Mouse (Mus musculus) heart, postnatal 36 days (tissue): ENCODE data around the gene Cln6. TPM values are rescaled to one million over a fixed set of nuclear protein-coding genes. Genes with fewer than 3 reads are reported as not detected.
"Not testable (repeated sequence)": the region's sequence is repeated elsewhere in the genome, so short reads cannot be mapped to it uniquely, and the experiment has no call there.

Source experiments
- DNase-seq, 2 experiments: peaks; one replicate each; pipeline ENCODE4 v3.0.0; 2021 to 2022
- intact Hi-C: fragments of 180-260 bp; cut with DNase I; formaldehyde crosslinking; loops from one replicate; pipeline ENCODE4 v1.15.1; 2025
- total RNA-seq, 2 experiments: library from RNA; stranded (reverse); gene quantifications; 2 replicates each; pipeline ENCODE4 v1.2.3; 2021

The Cln6 gene
- total RNA-seq, result 10 to 100 TPM; 23.8 to 26.6 TPM

DNA sequence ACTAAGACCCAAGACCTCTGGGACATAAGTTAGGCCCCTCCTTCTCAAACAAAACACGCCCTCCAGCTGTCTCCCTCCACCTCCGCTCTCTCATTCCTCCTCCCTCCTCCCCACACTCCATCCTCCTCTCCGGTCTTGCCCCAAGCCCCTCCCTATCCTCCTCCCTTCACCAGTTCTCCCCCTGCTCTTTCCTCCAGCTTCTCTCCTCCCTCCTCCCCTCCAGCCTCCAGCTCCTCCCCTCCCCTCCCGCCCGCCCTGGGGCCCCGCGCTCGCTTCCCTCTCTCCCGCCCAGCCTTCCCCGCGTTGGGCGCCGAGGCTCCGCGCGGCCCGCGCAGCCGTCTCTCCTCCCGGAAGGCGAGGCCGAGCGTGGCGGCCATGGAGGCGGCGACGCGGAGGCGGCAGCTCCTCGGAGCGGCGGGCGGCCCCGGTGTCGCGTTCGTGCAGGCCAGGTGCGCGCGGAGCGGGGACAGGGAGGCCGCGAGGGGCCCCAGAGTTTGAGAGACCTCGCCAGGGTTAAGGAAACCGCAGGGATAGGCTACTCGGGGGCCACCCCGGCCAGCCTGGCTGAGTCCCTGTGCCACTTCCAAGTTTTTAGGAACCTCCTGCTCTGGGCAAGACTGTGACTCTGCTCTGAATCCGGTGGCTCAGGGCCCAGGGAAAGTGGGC is at the start of gene Cln6:
Cln6 (plus strand) TSS at position 280 of the 666 bp plus-strand sequence.
- intact Hi-C loops, result no loop called here
- peak; percentile 70 to 79 for DNase-seq

DNA sequence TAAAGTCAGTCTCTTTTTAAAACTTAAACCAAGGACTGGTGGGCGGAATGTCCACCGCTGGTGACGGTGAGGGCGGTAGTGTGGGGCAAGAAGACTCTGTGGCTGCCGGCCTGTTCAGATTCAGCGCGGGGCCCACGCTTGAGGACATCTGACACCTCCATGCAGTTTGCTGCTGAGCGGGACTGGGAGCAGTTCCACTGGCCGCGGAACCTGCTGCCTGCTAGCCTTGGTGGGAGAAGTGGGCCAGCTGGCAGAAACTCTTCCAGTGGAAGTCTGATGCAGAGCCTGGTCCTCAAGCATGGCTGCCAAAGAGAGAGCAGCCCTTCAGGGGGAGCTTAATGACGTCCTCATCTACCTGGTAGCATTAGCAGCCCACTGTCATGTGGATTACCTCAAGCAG is 48.7 kb upstream of the Cln6 start:
- intact Hi-C loops, result no loop called here

DNA sequence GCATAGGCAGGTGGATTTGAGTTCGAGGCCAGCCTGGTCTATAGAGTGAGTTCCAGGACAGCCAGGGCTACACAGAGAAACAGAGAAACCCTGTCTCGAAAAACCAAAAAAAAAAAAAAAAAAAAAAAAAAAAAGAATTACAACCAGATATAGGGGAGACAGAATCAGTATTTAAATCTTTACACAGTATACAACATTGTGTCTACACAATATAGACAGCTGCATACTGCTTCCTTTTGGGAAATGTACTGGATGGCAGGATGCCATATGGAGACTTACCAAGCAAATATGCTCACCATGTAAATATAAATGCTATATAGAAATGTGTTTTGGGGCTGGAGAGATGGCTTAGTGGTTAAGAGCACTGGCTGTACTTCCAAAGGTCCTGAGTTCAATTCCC is 39.4 kb upstream of the Cln6 start:
- intact Hi-C loops, DNase-seq: not testable (repeated sequence)

More for the DNA sequence above, 48.7 kb upstream of the Cln6 start:
- DNase-seq, result no peak

DNA sequence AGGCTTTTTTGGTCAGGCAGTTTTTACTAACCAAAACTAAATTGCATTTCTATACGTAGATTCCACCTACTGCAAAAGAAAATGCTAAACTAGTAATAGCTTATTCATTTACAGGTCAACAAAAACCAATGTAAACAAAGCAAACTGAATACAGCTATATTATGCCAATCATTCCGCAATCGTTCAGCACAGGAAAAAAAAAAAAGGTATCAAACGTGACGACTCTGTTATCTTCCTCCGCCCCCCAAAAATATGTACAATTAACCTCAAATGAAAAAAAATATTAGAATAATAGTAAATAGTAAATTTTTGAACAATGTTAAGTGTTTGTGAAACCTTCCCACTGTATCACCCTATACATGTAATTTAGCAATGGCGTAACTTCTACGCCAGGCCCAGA is 28.5 kb upstream of the Cln6 start:
- DNase-seq, result no peak
- intact Hi-C loops, result loop anchor here (10.0 kb wide), 1 partner anchor 565 kb away; the partner anchor contains the start of gene Map2k5

DNA sequence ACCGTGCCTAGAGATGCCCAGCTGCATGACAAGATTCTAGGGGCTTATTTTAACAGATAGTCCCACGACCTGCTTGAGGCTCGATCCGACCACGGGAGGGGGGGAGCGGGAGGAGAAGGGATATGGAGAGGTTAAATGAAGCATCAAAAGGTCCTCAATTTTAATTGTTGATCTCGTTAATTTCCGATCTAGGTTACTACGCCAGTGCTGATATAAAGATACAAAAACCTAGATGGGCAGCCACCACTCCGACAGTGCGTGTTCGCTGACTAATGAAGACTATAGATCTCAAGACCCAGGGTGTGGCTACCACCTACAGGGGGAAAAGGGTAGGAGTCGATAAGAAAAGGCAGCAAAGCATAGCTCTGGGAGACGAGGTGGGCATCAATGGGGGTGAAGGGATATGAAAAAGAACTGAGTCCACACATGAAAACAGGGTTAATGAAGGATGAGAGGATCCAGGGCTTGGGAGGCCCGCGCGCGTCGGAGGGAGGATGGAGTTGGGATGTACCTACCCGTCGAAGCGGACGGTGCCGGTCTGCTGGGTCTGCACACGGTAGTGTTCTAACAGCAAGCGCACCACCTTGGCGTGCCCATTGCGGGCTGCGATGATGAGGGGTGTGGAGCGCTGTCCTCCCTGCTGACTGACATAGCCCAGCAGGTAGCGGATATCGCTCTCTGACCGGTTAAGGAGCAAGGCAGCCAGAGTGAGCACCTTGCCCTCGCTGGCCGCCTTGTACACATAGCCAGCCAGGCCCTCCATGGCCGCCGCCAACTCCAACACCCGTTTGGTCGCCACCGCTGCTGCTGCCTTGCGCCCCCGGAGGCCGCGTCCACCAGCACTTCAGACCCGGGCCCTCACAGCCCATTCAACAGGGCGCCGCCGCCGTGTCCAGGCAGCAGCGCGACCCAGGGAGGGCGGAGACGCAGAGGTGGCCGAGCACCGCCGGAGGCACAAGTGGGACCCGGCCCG is 27.8 kb upstream of the Cln6 start:
- intact Hi-C loops, result loop anchor here (10.0 kb wide), 1 partner anchor 564 kb away; the partner anchor contains the start of gene Map2k5

DNA sequence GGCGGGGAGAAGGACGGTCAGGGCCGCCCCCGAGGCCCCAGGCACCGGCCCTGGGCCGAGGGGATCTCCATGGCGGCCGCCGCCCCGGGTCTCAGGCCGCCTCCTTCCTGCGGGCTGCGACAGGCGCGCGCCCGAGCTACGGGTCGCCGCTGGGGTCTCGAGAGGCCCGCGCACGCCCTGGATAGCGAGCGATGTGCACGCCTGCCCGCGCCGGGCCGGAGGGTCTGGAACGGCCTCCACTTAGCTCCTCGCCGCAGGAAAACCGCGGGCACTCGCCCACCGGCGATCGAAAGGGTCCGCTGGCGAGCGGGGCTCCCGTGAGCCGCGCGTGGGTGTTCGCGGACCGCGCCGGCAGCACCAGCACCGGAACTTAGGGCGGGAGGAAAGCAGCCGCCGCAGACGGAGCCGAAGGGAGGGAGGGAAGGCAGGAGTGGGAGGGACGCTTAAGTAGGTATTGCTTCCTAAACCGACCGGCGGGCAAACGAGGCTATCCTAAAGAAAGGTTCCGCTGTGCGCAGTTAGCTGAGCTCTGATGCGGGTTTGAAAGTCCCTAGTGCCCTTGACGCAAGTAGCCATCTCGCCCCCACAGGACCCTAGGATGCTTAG is 27.0 kb upstream of the Cln6 start, which contains the start of gene Fem1b:
Fem1b (minus strand) TSS at position 419 of the 606 bp plus-strand sequence.
- peak; percentile 90 to 97 for DNase-seq
- intact Hi-C loops, result loop anchor here (10.0 kb wide), 1 partner anchor 563 kb away; the partner anchor contains the start of gene Map2k5

More for the DNA sequence above, 27.8 kb upstream of the Cln6 start:
- DNase-seq, result peak in 1 of 2 experiments; percentile 11

DNA sequence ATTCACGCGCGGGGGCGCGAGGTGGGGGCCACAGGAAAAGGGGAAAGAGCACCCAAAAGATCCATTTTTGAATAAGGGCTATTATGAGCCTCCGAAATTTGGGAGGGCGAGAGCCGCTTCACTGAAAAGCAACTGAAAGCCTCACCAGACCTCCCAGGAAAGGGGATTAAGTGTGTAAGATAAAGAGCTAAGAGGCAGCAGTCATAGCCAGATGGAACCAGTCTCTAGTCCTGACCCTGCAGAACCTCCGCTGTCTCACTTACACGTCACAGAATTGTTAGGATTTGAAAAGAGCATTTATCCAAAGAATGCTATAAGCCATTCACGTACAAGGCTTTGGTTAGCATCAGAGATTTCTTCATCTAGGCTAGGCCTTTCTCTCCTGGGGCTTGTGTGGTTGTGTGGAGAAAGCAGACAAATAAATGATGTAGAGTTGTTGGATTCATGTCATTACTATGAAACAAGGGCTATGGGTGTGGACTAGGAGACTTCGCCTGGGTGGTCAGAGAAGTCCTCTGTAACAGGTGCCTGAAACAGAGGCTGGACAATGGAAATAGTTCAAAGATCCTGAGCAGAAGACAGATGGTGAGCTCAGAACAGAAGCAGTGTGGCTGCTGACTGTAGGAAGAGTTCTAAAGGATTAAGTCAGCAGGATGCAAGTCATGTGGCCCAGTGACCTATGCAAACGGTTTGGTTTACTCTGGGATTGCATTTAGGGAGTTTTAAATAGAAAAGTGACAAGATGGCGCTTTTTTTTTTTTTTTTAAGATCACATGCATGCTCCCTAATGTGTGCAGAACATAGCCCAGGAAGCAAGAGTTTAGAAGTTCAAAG is 26.2 kb upstream of the Cln6 start:
- intact Hi-C loops, result loop anchor here (10.0 kb wide), 1 partner anchor 562 kb away; the partner anchor contains the start of gene Map2k5
- DNase-seq, result no peak

DNA sequence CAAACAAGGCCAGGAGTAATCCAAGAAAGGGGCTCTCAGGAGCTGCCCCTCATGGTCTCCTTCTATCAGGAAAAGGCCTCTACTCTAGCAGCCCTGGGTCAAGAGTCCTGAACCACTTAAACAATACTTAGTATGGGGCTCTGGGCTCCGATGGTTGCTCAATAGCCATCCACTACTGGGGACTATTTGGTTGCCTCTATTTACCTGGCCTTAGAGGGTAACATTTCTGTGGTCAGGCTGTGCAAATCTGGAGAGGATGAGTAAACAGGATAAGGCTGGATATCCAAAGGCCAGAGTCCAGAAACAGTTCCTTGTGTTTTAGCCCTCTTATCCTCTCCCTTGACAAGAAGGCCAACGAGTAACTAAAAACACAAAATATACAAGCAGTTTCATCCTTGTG is 23.8 kb upstream of the Cln6 start:
- DNase-seq, result no peak
- intact Hi-C loops, result loop anchor here (10.0 kb wide), 1 partner anchor 560 kb away; the partner anchor contains the start of gene Map2k5

DNA sequence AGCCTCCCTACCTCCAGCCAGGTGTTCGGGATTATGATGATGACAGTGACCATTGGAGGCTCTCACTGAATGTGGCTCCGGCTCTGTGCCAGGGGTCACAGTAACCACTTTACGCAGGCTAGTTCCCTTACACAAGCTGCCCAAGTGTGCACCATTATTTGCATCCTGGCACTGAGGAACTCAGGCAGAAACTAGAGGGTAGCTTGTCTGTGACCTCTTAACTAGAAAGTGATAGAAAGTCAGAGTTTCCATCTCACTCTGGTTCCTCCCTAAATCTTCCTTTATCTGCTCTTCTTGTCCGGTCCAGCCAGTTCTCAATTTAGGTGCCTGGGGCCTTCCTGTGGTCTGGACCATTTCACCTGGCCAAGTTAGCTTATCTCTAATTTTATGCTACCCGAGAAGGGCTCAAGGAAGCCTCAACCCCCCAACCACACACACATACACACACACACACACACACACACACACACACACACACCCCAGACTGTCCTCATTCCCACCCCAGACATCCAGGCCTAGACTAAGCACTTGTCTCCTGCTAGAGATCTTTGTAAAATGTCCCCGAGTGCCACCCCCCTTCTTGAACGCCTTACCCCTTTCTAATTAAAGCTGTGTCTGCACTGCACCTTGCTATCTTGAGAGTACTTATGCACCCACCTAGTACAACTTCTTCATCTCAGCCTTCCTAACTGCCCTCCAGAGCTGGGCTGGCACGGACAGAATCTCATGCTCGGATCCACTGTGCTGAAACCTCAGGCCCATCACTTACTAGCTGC is 22.1 kb upstream of the Cln6 start:
- intact Hi-C loops, result loop anchor here (10.0 kb wide), 1 partner anchor 558 kb away; the partner anchor contains the start of gene Map2k5

DNA sequence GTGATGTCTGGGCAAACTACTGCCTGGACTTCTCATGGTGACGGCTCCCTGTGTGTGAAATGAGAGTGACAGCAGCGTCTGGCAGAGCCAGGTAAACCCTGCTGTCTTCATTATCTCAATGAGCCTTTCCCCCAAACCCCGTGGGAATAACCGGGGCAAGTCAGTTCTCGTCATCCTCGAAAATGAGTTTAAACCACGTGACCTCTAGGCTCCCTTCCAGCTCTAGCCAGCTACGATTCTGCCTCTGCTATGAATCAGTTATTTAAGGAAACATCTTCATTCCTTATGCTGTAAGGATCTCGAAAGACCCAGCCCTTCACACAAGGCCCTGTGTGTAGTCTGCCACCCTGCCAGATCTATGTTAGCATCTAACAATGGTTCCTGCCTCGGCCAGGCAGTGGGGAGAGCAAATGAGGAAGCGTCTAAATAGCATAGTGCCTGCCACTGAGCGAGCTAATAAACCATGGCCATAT is 21.4 kb upstream of the Cln6 start:
- intact Hi-C loops, result loop anchor here (10.0 kb wide), 1 partner anchor 558 kb away; the partner anchor contains the start of gene Map2k5
- peak; percentile 47 to 53 for DNase-seq

More for the DNA sequence above, 22.1 kb upstream of the Cln6 start:
- no peak for DNase-seq

DNA sequence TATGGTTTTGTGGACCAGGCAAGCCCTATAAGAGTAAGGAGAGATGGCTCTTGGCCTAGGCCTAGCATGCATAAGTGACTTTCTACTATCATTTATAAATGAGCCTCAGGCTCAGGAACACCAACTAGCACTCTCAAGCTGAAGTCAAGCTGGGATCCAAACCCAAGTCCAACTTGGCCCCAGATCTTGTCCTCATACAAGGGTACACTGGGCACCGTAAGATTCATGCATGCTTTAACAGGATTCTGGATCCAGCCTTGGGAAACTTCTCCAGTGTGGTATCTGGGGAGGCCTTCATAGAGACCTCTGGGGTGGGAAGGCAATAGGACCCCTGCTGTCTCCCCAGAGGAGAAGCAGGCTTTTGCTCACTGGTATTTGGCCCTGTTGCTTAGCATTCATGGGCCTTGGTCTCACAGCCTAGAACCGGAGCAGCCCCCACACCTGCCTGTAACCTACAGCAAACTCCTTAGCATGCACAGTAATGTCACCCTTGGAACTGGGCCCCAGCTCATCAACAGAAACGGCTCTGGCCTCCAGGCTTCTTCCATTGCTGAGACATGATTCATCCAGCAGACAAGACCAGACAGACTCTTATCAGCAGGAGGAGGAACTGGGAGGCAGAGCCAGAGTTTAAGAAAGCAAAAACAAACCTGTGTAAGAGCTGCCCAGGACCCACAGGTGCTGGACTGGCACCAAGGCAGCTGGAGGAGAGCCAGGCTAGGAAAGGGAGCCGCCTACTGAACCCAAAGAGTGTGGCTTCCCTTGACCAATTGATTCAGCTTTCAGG is 20.6 kb upstream of the Cln6 start:
- intact Hi-C loops, result loop anchor here (10.0 kb wide), 1 partner anchor 557 kb away; the partner anchor contains the start of gene Map2k5
- DNase-seq, result no peak

DNA sequence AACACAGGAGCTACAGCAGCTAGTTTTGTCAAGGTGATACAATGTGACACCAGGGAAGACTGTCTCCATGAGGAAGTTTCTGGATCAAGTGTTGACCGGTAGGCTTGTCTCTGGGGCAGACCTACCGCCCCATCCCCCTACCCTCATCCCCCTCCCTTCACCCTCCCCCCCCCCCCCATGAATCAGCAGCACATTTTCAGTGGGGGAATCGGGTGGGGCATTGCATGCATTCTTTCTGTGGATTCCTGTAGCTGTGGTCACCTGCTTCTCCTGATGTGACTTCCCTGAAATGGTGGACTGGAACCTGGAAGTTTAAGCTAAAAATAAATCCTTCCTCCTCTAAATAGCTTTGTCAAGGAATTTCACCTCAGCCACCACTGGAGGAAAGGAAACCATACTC is 19.1 kb upstream of the Cln6 start:
- DNase-seq, result no peak
- intact Hi-C loops, result loop anchor here (10.0 kb wide), 1 partner anchor 555 kb away; the partner anchor contains the start of gene Map2k5

DNA sequence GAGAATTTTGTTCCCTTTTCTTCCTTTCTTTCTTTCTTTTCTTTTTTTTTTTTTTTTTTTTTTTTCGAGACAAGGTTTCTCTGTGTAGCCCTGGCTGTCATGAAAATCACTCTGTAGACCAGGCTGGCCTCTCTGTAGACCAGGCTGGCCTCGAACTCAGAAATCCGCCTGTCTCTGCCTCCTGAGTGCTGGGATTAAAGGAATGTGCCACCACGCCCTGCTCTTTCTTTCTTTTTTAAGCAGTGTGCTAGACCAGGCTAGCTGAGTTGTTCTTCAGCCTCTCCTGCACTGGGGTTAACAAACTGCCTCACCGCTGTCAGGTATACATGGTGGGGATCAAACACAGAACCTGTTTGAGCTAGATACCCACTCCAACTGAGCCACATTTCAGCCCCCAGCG is 18.7 kb upstream of the Cln6 start:
- intact Hi-C loops, result loop anchor here (10.0 kb wide), 1 partner anchor 555 kb away; the partner anchor contains the start of gene Map2k5
- DNase-seq, result not testable (repeated sequence)

DNA sequence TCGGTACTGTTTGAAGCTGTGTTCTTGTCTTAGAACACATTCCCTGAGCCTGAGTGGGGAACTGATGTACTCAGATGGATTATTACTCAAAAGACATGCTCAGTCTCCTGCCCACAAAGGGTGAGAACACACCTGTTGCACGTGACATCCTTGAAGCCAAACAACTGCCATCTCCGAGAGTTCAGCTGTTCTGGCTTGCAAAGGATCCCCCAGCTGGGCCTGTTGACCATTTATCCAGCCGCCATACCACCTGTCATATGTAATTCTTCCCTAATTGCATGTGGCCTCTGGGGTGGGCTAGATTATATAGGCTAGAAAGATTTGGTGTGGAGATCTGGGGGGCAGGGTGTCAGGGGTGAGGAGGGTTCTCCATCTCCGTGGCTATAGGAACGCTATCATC is 17.8 kb upstream of the Cln6 start:
- intact Hi-C loops, result no loop called here
- no peak for DNase-seq

DNA sequence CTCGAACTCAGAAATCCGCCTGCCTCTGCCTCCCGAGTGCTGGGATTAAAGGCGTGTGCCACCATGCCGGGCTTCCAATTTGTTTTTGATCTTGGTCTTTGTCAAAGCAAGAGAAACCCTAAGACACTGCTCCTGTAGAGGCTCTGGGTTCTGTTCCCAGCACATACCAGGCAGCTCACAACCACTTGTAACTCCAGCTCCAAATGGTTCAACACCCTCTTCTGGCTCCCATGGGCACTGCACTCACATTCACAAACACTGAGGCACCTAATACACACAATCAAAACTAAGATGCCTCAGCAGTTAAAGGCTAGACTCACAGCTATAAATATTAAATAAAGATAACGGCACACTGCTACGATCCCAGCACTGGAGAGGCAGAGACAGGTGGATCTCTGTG is 16.8 kb upstream of the Cln6 start:
- DNase-seq, result no peak
- intact Hi-C loops, result no loop called here

DNA sequence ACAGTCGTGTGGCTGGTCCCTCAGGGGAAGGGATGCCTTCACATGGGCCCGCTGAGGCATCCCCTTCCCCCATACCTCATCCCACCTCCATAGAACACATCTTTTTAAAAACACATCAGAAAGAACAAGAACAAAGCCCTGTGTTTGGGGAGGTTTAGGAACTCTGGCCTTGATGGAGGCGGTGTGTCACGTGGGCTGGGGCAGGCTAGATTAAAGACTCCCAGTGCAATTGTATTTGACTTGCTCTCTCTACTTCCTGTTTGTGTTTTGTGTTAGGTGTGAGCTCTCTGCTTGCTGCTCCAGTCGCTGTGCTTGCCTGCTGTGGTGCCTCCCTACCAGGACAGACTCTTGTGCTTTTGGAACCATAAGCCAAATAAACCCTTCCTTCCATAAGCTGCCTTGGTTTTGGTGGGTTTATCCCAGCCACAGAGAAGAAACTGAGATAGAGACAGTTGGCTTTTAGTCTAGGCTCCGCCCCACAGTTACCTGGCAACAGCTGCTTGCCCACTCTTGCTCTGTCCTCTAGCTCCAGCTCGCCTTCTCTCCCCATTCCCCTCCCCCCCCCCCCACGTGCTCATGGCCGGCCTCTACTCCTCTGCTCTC is 12.7 kb upstream of the Cln6 start:
- intact Hi-C loops, result no loop called here
- DNase-seq, result no peak

DNA sequence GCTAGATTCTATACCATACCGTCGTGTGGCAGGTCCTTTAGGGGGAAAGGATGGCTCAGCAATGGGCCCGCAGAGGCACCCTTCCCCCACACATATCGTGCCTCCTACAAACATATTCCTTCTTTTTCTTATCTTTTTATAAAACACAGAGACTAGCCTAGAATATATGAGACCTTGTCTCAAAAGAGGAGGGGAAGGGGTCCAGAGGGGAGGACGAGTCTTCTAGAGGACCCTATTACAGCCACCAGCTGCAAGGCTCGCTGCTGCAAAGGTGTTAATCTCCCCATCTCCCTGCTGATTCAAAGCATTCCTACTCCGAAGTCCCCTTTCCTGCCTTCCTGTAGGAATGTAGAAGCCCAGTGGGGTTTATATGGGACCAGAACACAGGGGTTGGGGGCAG is 12.1 kb upstream of the Cln6 start:
- DNase-seq, result no peak
- intact Hi-C loops, result no loop called here
